Mouse (Mus musculus): Measurements from ENCODE around the gene Upk3a. TPM values are rescaled to one million over a fixed set of nuclear protein-coding genes. Genes with fewer than 3 reads are reported as not detected.
A peak's percentile ranks its signal among the peaks of the same experiment; 100 is the strongest.

Gene Upk3a
- polyA plus RNA-seq, 1 experiment from 2014 or later = not detected

- DNase-seq (ENCODE audit: low spot score) (no peak), ATAC-seq (ENCODE audit: insufficient number of reproducible peaks, low FRiP score, low TSS enrichment, low read depth) (no peak)
- H3K4me1 ChIP-seq (ENCODE audit: control insufficient read depth, insufficient read depth, low read length) = no peaks in the 10 kb centered on the region
- peaks cover 13% of the 10 kb centered on the region for H3K36me3 ChIP-seq (ENCODE audit: control insufficient read depth, insufficient read depth, low read length)
- no peak overlapping the region for H3K4me2 ChIP-seq (ENCODE audit: low read depth, severe bottlenecking)
- 88% methylated on average over 1 of the region's 1 CpGs for WGBS
- no peak overlapping the region for H3K27ac ChIP-seq (replicated peaks; ENCODE audit: low read depth, low read length)
- no peaks in the 10 kb centered on the region for H3K9me3 ChIP-seq (ENCODE audit: control insufficient read depth, low read length)
- no peaks in the 10 kb centered on the region for H3K27me3 ChIP-seq (ENCODE audit: control insufficient read depth, insufficient read depth, low read length)
- H3K9ac ChIP-seq (ENCODE audit: low read length) = no peak overlapping the region
- no peak overlapping the region for H3K4me3 ChIP-seq (ENCODE audit: low read depth, low read length)
Observed at GRCm38 (mm10) chr15:85049758-85050157, 32.8 kb downstream of the Upk3a start.

- H3K4me1 ChIP-seq (ENCODE audit: control insufficient read depth, insufficient read depth, low read length) = no peaks in the 10 kb centered on the region
- H3K27me3 ChIP-seq (ENCODE audit: control insufficient read depth, insufficient read depth, low read length) = no peaks in the 10 kb centered on the region
- H3K27ac ChIP-seq (replicated peaks; ENCODE audit: low read depth, low read length) = no peak overlapping the region
- ATAC-seq (ENCODE audit: insufficient number of reproducible peaks, low FRiP score, low TSS enrichment, low read depth) (no peak), DNase-seq (ENCODE audit: low spot score) (no peak)
- WGBS = 94% methylated on average over 3 of the region's 3 CpGs
- H3K4me2 ChIP-seq (ENCODE audit: low read depth, severe bottlenecking) = no peak overlapping the region
- no peak overlapping the region for H3K4me3 ChIP-seq (ENCODE audit: low read depth, low read length)
- H3K36me3 ChIP-seq (ENCODE audit: control insufficient read depth, insufficient read depth, low read length) = peaks cover 10% of the 10 kb centered on the region; the same call in 1 of the 2 replicates
- H3K9me3 ChIP-seq (ENCODE audit: control insufficient read depth, low read length) = no peaks in the 10 kb centered on the region
- no peak overlapping the region for H3K9ac ChIP-seq (ENCODE audit: low read length)
Observed at GRCm38 (mm10) chr15:85054098-85054497, 37.2 kb downstream of the Upk3a start.

- Histone ChIP-seq H3K4me2 (ENCODE audit: low read depth, severe bottlenecking) (no peak overlapping the region), H3K27ac (replicated peaks; ENCODE audit: low read depth, low read length) (no peak overlapping the region), H3K9me3 (ENCODE audit: control insufficient read depth, low read length) (no peaks in the 10 kb centered on the region), H3K27me3 (ENCODE audit: control insufficient read depth, insufficient read depth, low read length) (no peaks in the 10 kb centered on the region), H3K4me1 (ENCODE audit: control insufficient read depth, insufficient read depth, low read length) (no peaks in the 10 kb centered on the region), H3K36me3 (ENCODE audit: control insufficient read depth, insufficient read depth, low read length) (peaks cover 7% of the 10 kb centered on the region; the same call in 1 of the 2 replicates), H3K4me3 (ENCODE audit: low read depth, low read length) (no peak overlapping the region), H3K9ac (ENCODE audit: low read length) (no peak overlapping the region)
- ATAC-seq (ENCODE audit: insufficient number of reproducible peaks, low FRiP score, low TSS enrichment, low read depth) (no peak), DNase-seq (ENCODE audit: low spot score) (no peak)
- 87% methylated on average over 4 of the region's 4 CpGs for WGBS
Observed at GRCm38 (mm10) chr15:85055186-85055585, 38.2 kb downstream of the Upk3a start.

GRCm38 (mm10) chr15:85063421-85063820 is 46.5 kb downstream of the Upk3a start:
- Histone ChIP-seq H3K27ac (replicated peaks; ENCODE audit: low read depth, low read length) (no peak overlapping the region), H3K36me3 (ENCODE audit: control insufficient read depth, insufficient read depth, low read length) (no peaks in the 10 kb centered on the region), H3K9me3 (ENCODE audit: control insufficient read depth, low read length) (no peaks in the 10 kb centered on the region), H3K4me1 (ENCODE audit: control insufficient read depth, insufficient read depth, low read length) (no peaks in the 10 kb centered on the region), H3K4me3 (ENCODE audit: low read depth, low read length) (no peak overlapping the region), H3K4me2 (ENCODE audit: low read depth, severe bottlenecking) (no peak overlapping the region), H3K27me3 (ENCODE audit: control insufficient read depth, insufficient read depth, low read length) (no peaks in the 10 kb centered on the region), H3K9ac (ENCODE audit: low read length) (no peak overlapping the region)
- WGBS = 96% methylated on average over 2 of the region's 2 CpGs
- no peak for ATAC-seq (ENCODE audit: insufficient number of reproducible peaks, low FRiP score, low TSS enrichment, low read depth)
- DNase-seq (ENCODE audit: low spot score) = no peak

GRCm38 (mm10) chr15:85070561-85070960 is 53.6 kb downstream of the Upk3a start:
- H3K4me3 ChIP-seq (ENCODE audit: low read depth, low read length) = no peak overlapping the region
- no peaks in the 10 kb centered on the region for H3K27me3 ChIP-seq (ENCODE audit: control insufficient read depth, insufficient read depth, low read length)
- no peak overlapping the region for H3K4me2 ChIP-seq (ENCODE audit: low read depth, severe bottlenecking)
- WGBS = 36% methylated on average over 2 of the region's 2 CpGs
- ATAC-seq (ENCODE audit: insufficient number of reproducible peaks, low FRiP score, low TSS enrichment, low read depth) = no peak
- no peak overlapping the region for H3K27ac ChIP-seq (replicated peaks; ENCODE audit: low read depth, low read length)
- no peak overlapping the region for H3K9ac ChIP-seq (ENCODE audit: low read length)
- DNase-seq (ENCODE audit: low spot score) = peak; percentile 51
- H3K4me1 ChIP-seq (ENCODE audit: control insufficient read depth, insufficient read depth, low read length) = no peaks in the 10 kb centered on the region
- H3K36me3 ChIP-seq (ENCODE audit: control insufficient read depth, insufficient read depth, low read length) = no peaks in the 10 kb centered on the region
- no peaks in the 10 kb centered on the region for H3K9me3 ChIP-seq (ENCODE audit: control insufficient read depth, low read length)

Other genes with a start within 250 kb of the Upk3a start
- gene Phf21b, start 161.1 kb upstream of the Upk3a start, polyA plus RNA-seq (2014; fragmentation: Nextera tagmentation; extraction: Ambion mirVana) = 1.9 TPM in 2 replicates
- gene Gm29666, start 97.1 kb upstream of the Upk3a start, polyA plus RNA-seq (2014; fragmentation: Nextera tagmentation; extraction: Ambion mirVana) = 0.69 and 1.1 TPM in 2 replicates
- gene Nup50, start 93.7 kb upstream of the Upk3a start, polyA plus RNA-seq (2014; fragmentation: Nextera tagmentation; extraction: Ambion mirVana) = 64.8 and 73.1 TPM in 2 replicates
- gene 5031439G07Rik, start 28.6 kb upstream of the Upk3a start, polyA plus RNA-seq (2014; fragmentation: Nextera tagmentation; extraction: Ambion mirVana) = 9.5 and 19.4 TPM in 2 replicates
- 23.2 and 27.0 TPM in 2 replicates for gene Fam118a, start 11.8 kb downstream of the Upk3a start, polyA plus RNA-seq (2014; fragmentation: Nextera tagmentation; extraction: Ambion mirVana)
- gene Smc1b, start 114.8 kb downstream of the Upk3a start, polyA plus RNA-seq (2014; fragmentation: Nextera tagmentation; extraction: Ambion mirVana) = 0.04 and 0.06 TPM in 2 replicates
- 0.95 TPM in 2 replicates for gene Ribc2, start 114.9 kb downstream of the Upk3a start, polyA plus RNA-seq (2014; fragmentation: Nextera tagmentation; extraction: Ambion mirVana)
- gene Fbln1, start 188.8 kb downstream of the Upk3a start, polyA plus RNA-seq (2014; fragmentation: Nextera tagmentation; extraction: Ambion mirVana) = 273 and 276 TPM in 2 replicates

Measured in limb, embryonic 11.5 days (tissue).